Mouse (Mus musculus) ES-E14 (cell line): Measurements from ENCODE around the gene Rasd2. TPM values are rescaled to one million over a fixed set of nuclear protein-coding genes. Genes with fewer than 3 reads are reported as not detected.

Source experiments
- DNase-seq: peaks from one replicate; pipeline ENCODE4 v3.0.0-alpha.2; 2013; ENCODE audit warnings: low read depth, low spot score
- H3K27ac ChIP-seq: 2 replicates; pipeline ENCODE4 v1.5.1; 2012; ENCODE audit warnings: low read depth, mild to moderate bottlenecking, low read length, moderate library complexity, mixed read lengths; ENCODE audit not compliant: poor library complexity, insufficient read depth, severe bottlenecking
- H3K36me3 ChIP-seq: 2 replicates; pipeline ENCODE4 v1.6.1; 2012; ENCODE audit warnings: mild to moderate bottlenecking, low read length, moderate library complexity, mixed read lengths; ENCODE audit not compliant: control insufficient read depth, poor library complexity, insufficient read depth, severe bottlenecking
- H3K4me1 ChIP-seq, 2 experiments: fragments of 150-350 bp in 1 of 2; sonication (generic) in 1 of 2; 2 replicates each; pipeline ENCODE4 v1.6.1; 2012; ENCODE audit warnings: low read length in 2 of 2, mild to moderate bottlenecking in 1 of 2, mixed read lengths in 1 of 2; ENCODE audit not compliant: control insufficient read depth in 2 of 2, insufficient read depth in 2 of 2, poor library complexity in 1 of 2
- H3K4me3 ChIP-seq, 2 experiments: fragments of 150-350 bp in 1 of 2; sonication (generic) in 1 of 2; 2 replicates each; pipeline ENCODE4 v1.5.1; 2012; ENCODE audit warnings: low read length in 2 of 2, low read depth in 1 of 2, mild to moderate bottlenecking in 1 of 2, mixed read lengths in 1 of 2; ENCODE audit not compliant: insufficient read depth in 1 of 2, poor library complexity in 1 of 2, severe bottlenecking in 1 of 2
- H3K9ac ChIP-seq: 2 replicates; pipeline ENCODE4 v1.6.1; 2012; ENCODE audit warnings: low read depth, mild to moderate bottlenecking, low read length, mixed read lengths; ENCODE audit not compliant: poor library complexity, insufficient read depth, severe bottlenecking
- H3K9me3 ChIP-seq: fragments of 150-350 bp; sonication (generic); 2 replicates; pipeline ENCODE4 v1.6.1; 2012; ENCODE audit warnings: low read depth, mild to moderate bottlenecking, low read length; ENCODE audit not compliant: control insufficient read depth, insufficient read depth
- CHD2 ChIP-seq: IDR thresholded peaks from 2 replicates; pipeline ENCODE4 v1.6.1; 2014; ENCODE audit warnings: mild to moderate bottlenecking, low read depth, low read length, inconsistent platforms
- HCFC1 ChIP-seq: IDR thresholded peaks from 2 replicates; pipeline ENCODE4 v1.6.1; 2012; ENCODE audit warnings: low read length, inconsistent platforms, borderline replicate concordance; ENCODE audit not compliant: insufficient read depth
- MAFK ChIP-seq: IDR thresholded peaks from 2 replicates; pipeline ENCODE4 v1.6.1; 2014; ENCODE audit warnings: mild to moderate bottlenecking, low read depth, low read length, inconsistent platforms; ENCODE audit not compliant: insufficient read depth
- ZC3H11A ChIP-seq: IDR thresholded peaks from 2 replicates; pipeline ENCODE4 v1.6.1; 2012; ENCODE audit warnings: low read depth, mild to moderate bottlenecking, inconsistent platforms, low read length, borderline replicate concordance
- ZNF384 ChIP-seq: IDR thresholded peaks from 2 replicates; pipeline ENCODE4 v1.6.1; 2012; ENCODE audit warnings: low read depth, low read length, inconsistent platforms
- in situ Hi-C, 2 experiments: fragments of 600-800 bp; cut with MboI; formaldehyde crosslinking; loops; one replicate each; pipeline ENCODE4 v1.15.1; 2025; ENCODE audit warnings: low sequenced_read_pairs in 2 of 2, inconsistent platforms in 1 of 2; ENCODE audit not compliant: unreplicated experiment in 2 of 2
- total RNA-seq: library from RNA; depleted of rRNA; stranded (reverse); fragments of 300-350 nt; gene quantifications from 2 replicates; pipeline ENCODE4 v1.2.3, GENCODE M21; 2012

Rasd2 gene
- total RNA-seq, 1 experiment = 2.1 TPM

GRCm38 (mm10) chr8:75211461-75211860, 2.3 kb upstream of the Rasd2 start:
- Histone ChIP-seq H3K4me3 (no peak overlapping the region), H3K36me3 (no peaks in the 10 kb centered on the region), H3K9me3 (no peaks in the 10 kb centered on the region), H3K4me1 (no peaks in the 10 kb centered on the region; a peak in 1 of 4 replicates), H3K27ac (no peak overlapping the region), H3K9ac (no peak overlapping the region)
- no peak for DNase-seq
- TF ChIP-seq ZNF384 = no peak
- in situ Hi-C loops = loop anchor here in 1 of 2 experiments (10.0 kb wide), 1 partner anchor 137 kb away; no protein-coding TSS in a partner anchor

- no peak for TF ChIP-seq ZC3H11A
- no peak for TF ChIP-seq ZNF384
- no peak for TF ChIP-seq CHD2
- TF ChIP-seq HCFC1 = no peak
- DNase-seq = peak; percentile 63
- no peak overlapping the region for H3K27ac ChIP-seq
- no peaks in the 10 kb centered on the region; a peak in 1 of 4 replicates for H3K4me1 ChIP-seq
- peak overlapping the region; percentile 77 for H3K9ac ChIP-seq
- H3K4me3 ChIP-seq = peak overlapping the region; percentile 62 to 66
- in situ Hi-C loops = loop anchor here in 1 of 2 experiments (10.0 kb wide), 1 partner anchor 138 kb away; no protein-coding TSS in a partner anchor
- no peaks in the 10 kb centered on the region for H3K36me3 ChIP-seq
- H3K9me3 ChIP-seq = no peaks in the 10 kb centered on the region
These were observed 975 bp upstream of the Rasd2 start for GRCm38 (mm10) chr8:75212631-75213306.

DNA sequence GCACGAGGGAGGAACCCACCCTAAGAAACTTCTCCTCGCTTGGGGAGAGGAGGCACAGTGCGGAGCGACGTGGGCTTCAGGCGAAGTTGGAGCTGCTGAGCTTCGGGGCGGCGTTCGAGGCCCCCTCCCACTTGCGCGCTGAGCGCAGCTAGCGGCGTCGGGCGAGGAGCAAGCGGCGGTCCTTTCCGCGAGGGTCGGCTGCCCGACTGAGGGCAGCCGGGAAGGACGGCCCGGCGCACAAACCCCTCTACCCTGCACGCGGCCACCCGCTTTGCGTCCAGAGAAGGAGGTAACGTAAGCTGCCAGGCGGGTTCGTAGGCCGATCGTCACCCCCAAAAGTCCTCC, 465 bp upstream of the Rasd2 start:
- Histone ChIP-seq H3K4me3 (peak overlapping the region; percentile 62 to 66), H3K36me3 (no peaks in the 10 kb centered on the region), H3K9ac (peak overlapping the region; percentile 77), H3K27ac (no peak overlapping the region), H3K9me3 (no peaks in the 10 kb centered on the region), H3K4me1 (no peaks in the 10 kb centered on the region; a peak in 1 of 4 replicates)
- no peak for TF ChIP-seq HCFC1
- TF ChIP-seq MAFK = no peak
- no peak for TF ChIP-seq ZC3H11A
- no peak for TF ChIP-seq ZNF384
- TF ChIP-seq CHD2 = no peak
- in situ Hi-C loops = loop anchor here in 1 of 2 experiments (10.0 kb wide), 1 partner anchor 138 kb away; no protein-coding TSS in a partner anchor
- DNase-seq = no peak

DNA sequence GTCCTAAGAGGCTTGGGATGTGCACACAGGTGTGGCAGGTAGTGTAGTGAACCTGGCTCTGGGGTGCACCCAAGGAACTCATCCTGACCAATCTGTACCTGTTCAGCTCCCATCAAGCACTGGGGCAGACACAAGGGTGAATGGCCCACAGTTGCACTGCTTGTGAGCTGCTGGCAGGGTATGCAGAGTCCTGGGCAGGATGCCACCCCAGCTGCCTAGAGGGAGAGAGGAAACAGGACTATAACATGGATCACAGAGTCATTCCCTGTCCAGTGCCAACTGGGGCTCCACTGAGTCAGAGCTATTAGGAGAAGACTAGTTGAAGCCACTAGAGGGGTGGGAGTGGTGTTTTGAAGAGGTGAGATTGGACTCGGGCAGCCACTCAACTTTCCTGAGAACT, 1.3 kb downstream of the Rasd2 start:
- no peak for TF ChIP-seq MAFK
- Histone ChIP-seq H3K36me3 (peaks cover 6% of the 10 kb centered on the region; the same call in 1 of the 2 replicates), H3K9me3 (no peaks in the 10 kb centered on the region), H3K4me3 (no peak overlapping the region), H3K4me1 (no peaks in the 10 kb centered on the region; a peak in 1 of 4 replicates), H3K27ac (no peak overlapping the region), H3K9ac (no peak overlapping the region)
- no peak for DNase-seq
- in situ Hi-C loops = loop anchor here in 1 of 2 experiments (10.0 kb wide), 1 partner anchor 140 kb away; no protein-coding TSS in a partner anchor

DNA sequence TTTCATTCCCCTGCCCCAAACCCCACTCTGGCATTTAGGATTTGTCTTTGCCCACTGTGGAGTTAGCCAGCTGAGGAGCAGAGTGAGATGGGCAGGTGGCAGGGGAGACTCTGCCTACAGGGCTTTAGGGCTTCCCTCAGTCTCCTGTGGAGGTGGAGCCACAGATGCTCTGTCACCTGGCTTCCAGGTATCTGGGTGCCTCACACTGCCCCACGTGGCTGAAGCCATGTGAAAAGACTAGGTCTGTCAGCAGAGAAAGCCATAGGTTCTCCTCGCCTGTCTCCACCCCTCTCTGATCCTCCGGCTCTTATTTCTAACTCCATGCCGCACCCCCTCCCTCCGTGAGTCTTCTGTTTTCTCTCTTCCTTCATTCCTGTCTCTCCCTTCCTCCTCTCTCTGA, 2.2 kb downstream of the Rasd2 start:
- no peak overlapping the region for H3K4me3 ChIP-seq

More for the DNA sequence above, 2.2 kb downstream of the Rasd2 start:
- Histone ChIP-seq H3K9me3 (no peaks in the 10 kb centered on the region), H3K27ac (no peak overlapping the region), H3K9ac (no peak overlapping the region), H3K36me3 (peaks cover 6% of the 10 kb centered on the region; the same call in 1 of the 2 replicates), H3K4me1 (no peaks in the 10 kb centered on the region; a peak in 1 of 4 replicates)
- DNase-seq = no peak
- no peak for TF ChIP-seq MAFK
- TF ChIP-seq ZC3H11A = no peak
- no peak for TF ChIP-seq CHD2
- TF ChIP-seq HCFC1 = no peak
- no peak for TF ChIP-seq ZNF384
- in situ Hi-C loops = loop anchor here in 1 of 2 experiments (10.0 kb wide), 1 partner anchor 141 kb away; no protein-coding TSS in a partner anchor
